Mouse (Mus musculus): ENCODE results near the gene Ubox5. TPM values are rescaled to one million over a fixed set of nuclear protein-coding genes. Genes with fewer than 3 reads are reported as not detected.
A peak's percentile ranks its signal among the peaks of the same experiment; 100 is the strongest.
"Not testable (repeated sequence)": the region's sequence is repeated elsewhere in the genome, so short reads cannot be mapped to it uniquely, and the experiment has no call there.

Ubox5 gene
- polyA plus RNA-seq, 1 experiment from 2014 or later: 17.3 TPM

- WGBS: 92% methylated on average over 9 of the region's 9 CpGs
- Histone ChIP-seq H3K27ac (ENCODE audit: low read depth, low read length) (no peak overlapping the region), H3K4me1 (replicated peaks; ENCODE audit: control insufficient read depth, insufficient read depth, low read length) (no peaks in the 10 kb centered on the region), H3K4me3 (ENCODE audit: low read depth, low read length) (no peak overlapping the region), H3K9me3 (ENCODE audit: control insufficient read depth, low read length) (no peaks in the 10 kb centered on the region), H3K36me3 (ENCODE audit: control insufficient read depth, insufficient read depth, low read length) (peaks cover 2% of the 10 kb centered on the region; the same call in 1 of the 2 replicates), H3K4me2 (replicated peaks; ENCODE audit: low read depth, low read length) (no peak overlapping the region), H3K27me3 (ENCODE audit: control insufficient read depth, insufficient read depth, low read length) (no peaks in the 10 kb centered on the region), H3K9ac (ENCODE audit: low read depth, low read length) (no peak overlapping the region)
- ATAC-seq (ENCODE audit: low FRiP score) (no peak), DNase-seq (ENCODE audit: low spot score) (no peak)
These were observed 26.7 kb upstream of the Ubox5 start for GRCm38 (mm10) chr2:130656536-130656935.

GRCm38 (mm10) chr2:130655660-130656339 lies 26.0 kb upstream of the Ubox5 start:
- Histone ChIP-seq H3K27ac (ENCODE audit: low read depth, low read length) (no peak overlapping the region), H3K4me2 (replicated peaks; ENCODE audit: low read depth, low read length) (no peak overlapping the region), H3K9ac (ENCODE audit: low read depth, low read length) (no peak overlapping the region), H3K27me3 (ENCODE audit: control insufficient read depth, insufficient read depth, low read length) (no peaks in the 10 kb centered on the region), H3K36me3 (ENCODE audit: control insufficient read depth, insufficient read depth, low read length) (no peaks in the 10 kb centered on the region; the same call in 1 of the 2 replicates), H3K4me1 (replicated peaks; ENCODE audit: control insufficient read depth, insufficient read depth, low read length) (no peaks in the 10 kb centered on the region), H3K4me3 (ENCODE audit: low read depth, low read length) (no peak overlapping the region), H3K9me3 (ENCODE audit: control insufficient read depth, low read length) (no peaks in the 10 kb centered on the region)
- 87% methylated on average over 6 of the region's 6 CpGs for WGBS
- no peak for ATAC-seq (ENCODE audit: low FRiP score)
- DNase-seq (ENCODE audit: low spot score): no peak

- no peak overlapping the region for H3K27ac ChIP-seq (ENCODE audit: low read depth, low read length)
- 97% methylated on average over 1 of the region's 1 CpGs for WGBS
- DNase-seq (ENCODE audit: low spot score): no peak
- ATAC-seq (ENCODE audit: low FRiP score): no peak
- no peak overlapping the region for H3K4me2 ChIP-seq (replicated peaks; ENCODE audit: low read depth, low read length)
- no peaks in the 10 kb centered on the region for H3K9me3 ChIP-seq (ENCODE audit: control insufficient read depth, low read length)
- H3K9ac ChIP-seq (ENCODE audit: low read depth, low read length): no peak overlapping the region
- no peaks in the 10 kb centered on the region for H3K36me3 ChIP-seq (ENCODE audit: control insufficient read depth, insufficient read depth, low read length)
- no peaks in the 10 kb centered on the region for H3K4me1 ChIP-seq (replicated peaks; ENCODE audit: control insufficient read depth, insufficient read depth, low read length)
- H3K4me3 ChIP-seq (ENCODE audit: low read depth, low read length): no peak overlapping the region
- H3K27me3 ChIP-seq (ENCODE audit: control insufficient read depth, insufficient read depth, low read length): no peaks in the 10 kb centered on the region
These were observed 23.9 kb upstream of the Ubox5 start for GRCm38 (mm10) chr2:130653760-130654159.

- Histone ChIP-seq H3K9ac (ENCODE audit: low read depth, low read length) (no peak overlapping the region), H3K4me2 (replicated peaks; ENCODE audit: low read depth, low read length) (no peak overlapping the region), H3K4me3 (ENCODE audit: low read depth, low read length) (no peak overlapping the region), H3K9me3 (ENCODE audit: control insufficient read depth, low read length) (no peaks in the 10 kb centered on the region), H3K36me3 (ENCODE audit: control insufficient read depth, insufficient read depth, low read length) (no peaks in the 10 kb centered on the region), H3K4me1 (replicated peaks; ENCODE audit: control insufficient read depth, insufficient read depth, low read length) (no peaks in the 10 kb centered on the region), H3K27ac (ENCODE audit: low read depth, low read length) (no peak overlapping the region), H3K27me3 (ENCODE audit: control insufficient read depth, insufficient read depth, low read length) (no peaks in the 10 kb centered on the region)
- WGBS: 96% methylated on average over 2 of the region's 2 CpGs
- no peak for ATAC-seq (ENCODE audit: low FRiP score)
- no peak for DNase-seq (ENCODE audit: low spot score)
These were observed 23.5 kb upstream of the Ubox5 start for GRCm38 (mm10) chr2:130653303-130653702.

- H3K4me3 ChIP-seq (ENCODE audit: low read depth, low read length); H3K36me3 ChIP-seq (ENCODE audit: control insufficient read depth, insufficient read depth, low read length); H3K27ac ChIP-seq (ENCODE audit: low read depth, low read length); H3K9me3 ChIP-seq (ENCODE audit: control insufficient read depth, low read length); ATAC-seq (ENCODE audit: low FRiP score); DNase-seq (ENCODE audit: low spot score); H3K9ac ChIP-seq (ENCODE audit: low read depth, low read length); H3K4me2 ChIP-seq (replicated peaks; ENCODE audit: low read depth, low read length); H3K4me1 ChIP-seq (replicated peaks; ENCODE audit: control insufficient read depth, insufficient read depth, low read length); H3K27me3 ChIP-seq (ENCODE audit: control insufficient read depth, insufficient read depth, low read length): not testable (repeated sequence)
- 84% methylated on average over 6 of the region's 6 CpGs for WGBS
These were observed 19.2 kb upstream of the Ubox5 start for GRCm38 (mm10) chr2:130649028-130649427.

GRCm38 (mm10) chr2:130645198-130645597 lies 15.4 kb upstream of the Ubox5 start:
- WGBS: 86% methylated on average over 4 of the region's 4 CpGs
- peaks cover 2% of the 10 kb centered on the region; the same call in 1 of the 2 replicates for H3K4me1 ChIP-seq (replicated peaks; ENCODE audit: control insufficient read depth, insufficient read depth, low read length)
- peaks cover 2% of the 10 kb centered on the region; the same call in 1 of the 2 replicates for H3K27me3 ChIP-seq (ENCODE audit: control insufficient read depth, insufficient read depth, low read length)
- DNase-seq (ENCODE audit: low spot score): no peak
- H3K27ac ChIP-seq (ENCODE audit: low read depth, low read length): no peak overlapping the region
- no peak for ATAC-seq (ENCODE audit: low FRiP score)
- H3K4me2 ChIP-seq (replicated peaks; ENCODE audit: low read depth, low read length): no peak overlapping the region
- H3K36me3 ChIP-seq (ENCODE audit: control insufficient read depth, insufficient read depth, low read length): no peaks in the 10 kb centered on the region
- no peak overlapping the region for H3K9ac ChIP-seq (ENCODE audit: low read depth, low read length)
- H3K4me3 ChIP-seq (ENCODE audit: low read depth, low read length): no peak overlapping the region
- no peaks in the 10 kb centered on the region for H3K9me3 ChIP-seq (ENCODE audit: control insufficient read depth, low read length)

GRCm38 (mm10) chr2:130642684-130643369 lies 13.0 kb upstream of the Ubox5 start, which contains the start of gene Lzts3:
Gene Lzts3, minus strand, starts transcription at chr2:130642803.
- H3K36me3 ChIP-seq (ENCODE audit: control insufficient read depth, insufficient read depth, low read length): no peaks in the 10 kb centered on the region
- WGBS: 3% methylated on average over 40 of the region's 40 CpGs
- H3K4me2 ChIP-seq (replicated peaks; ENCODE audit: low read depth, low read length): peak within 1 kb of the TSS; percentile 98
- H3K4me1 ChIP-seq (replicated peaks; ENCODE audit: control insufficient read depth, insufficient read depth, low read length): peaks cover 2% of the 10 kb centered on the region; the same call in 1 of the 2 replicates
- ATAC-seq (ENCODE audit: low FRiP score) (peak; percentile 96), DNase-seq (ENCODE audit: low spot score) (peak; percentile 96)
- peak within 1 kb of the TSS; percentile 73 for H3K9ac ChIP-seq (ENCODE audit: low read depth, low read length)
- peak within 1 kb of the TSS; percentile 64 for H3K4me3 ChIP-seq (ENCODE audit: low read depth, low read length)
- H3K9me3 ChIP-seq (ENCODE audit: control insufficient read depth, low read length): no peaks in the 10 kb centered on the region
- H3K27ac ChIP-seq (ENCODE audit: low read depth, low read length): peak within 1 kb of the TSS; percentile 39; the same call in 1 of the 2 replicates
- H3K27me3 ChIP-seq (ENCODE audit: control insufficient read depth, insufficient read depth, low read length): peaks cover 9% of the 10 kb centered on the region; the same call in 1 of the 2 replicates

GRCm38 (mm10) chr2:130642197-130642660 lies 12.4 kb upstream of the Ubox5 start:
- Histone ChIP-seq H3K36me3 (ENCODE audit: control insufficient read depth, insufficient read depth, low read length) (no peaks in the 10 kb centered on the region), H3K27ac (ENCODE audit: low read depth, low read length) (peak overlapping the region; percentile 39; the same call in 1 of the 2 replicates)

More at GRCm38 (mm10) chr2:130642197-130642660, 12.4 kb upstream of the Ubox5 start:
- peak overlapping the region; percentile 64 for H3K4me3 ChIP-seq (ENCODE audit: low read depth, low read length)
- DNase-seq (ENCODE audit: low spot score) (peak; percentile 52), ATAC-seq (ENCODE audit: low FRiP score) (peak; percentile 74)
- no peaks in the 10 kb centered on the region for H3K9me3 ChIP-seq (ENCODE audit: control insufficient read depth, low read length)
- peaks cover 2% of the 10 kb centered on the region; the same call in 1 of the 2 replicates for H3K4me1 ChIP-seq (replicated peaks; ENCODE audit: control insufficient read depth, insufficient read depth, low read length)
- peaks cover 13% of the 10 kb centered on the region for H3K27me3 ChIP-seq (ENCODE audit: control insufficient read depth, insufficient read depth, low read length)
- peak overlapping the region; percentile 73 for H3K9ac ChIP-seq (ENCODE audit: low read depth, low read length)
- peak overlapping the region; percentile 98 for H3K4me2 ChIP-seq (replicated peaks; ENCODE audit: low read depth, low read length)
- 0% methylated on average over 19 of the region's 27 CpGs for WGBS

All from hindbrain, embryonic 11.5 days (tissue).